Mouse (Mus musculus) layer of hippocampus, postnatal 25 days (tissue): ENCODE data around the gene S100a6. TPM values are rescaled to one million over a fixed set of nuclear protein-coding genes. Genes with fewer than 3 reads are reported as not detected.
A peak's percentile ranks its signal among the peaks of the same experiment; 100 is the strongest.

Experiments
- DNase-seq, 2 experiments: peaks; one replicate each; pipeline ENCODE4 v3.0.0; 2022; ENCODE audit warnings: mixed read lengths in 2 of 2, low spot score in 1 of 2; ENCODE audit errors: extremely low spot score in 1 of 2
- total RNA-seq, 2 experiments: library from RNA; stranded (reverse); gene quantifications; 2 replicates each; pipeline ENCODE4 v1.2.3; 2021

S100a6 gene
- total RNA-seq, 2 experiments from 2014 or later, result 23.1 to 24.9 TPM

DNA sequence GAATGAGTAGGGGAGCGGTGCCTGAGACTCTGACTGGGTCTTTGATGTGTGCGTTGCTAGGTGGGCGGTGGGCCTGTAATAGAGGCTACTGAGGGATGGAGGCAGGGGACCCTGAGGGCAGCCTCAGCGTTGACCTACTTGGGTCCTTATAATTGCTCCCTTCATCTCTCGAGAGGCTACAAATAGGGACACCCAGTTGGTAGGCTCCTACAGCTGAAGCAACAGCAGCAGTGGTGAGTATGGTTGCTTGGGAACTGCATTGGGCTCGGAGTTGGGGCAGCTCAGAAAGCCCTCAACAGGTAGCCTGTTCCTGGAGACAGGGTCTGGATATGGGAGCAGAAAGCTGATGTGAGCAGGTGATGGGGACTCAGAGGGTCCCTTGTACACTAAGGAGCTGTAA, 12.6 kb upstream of the S100a6 start:
- no peak for DNase-seq

GRCm38 (mm10) chr3:90600458-90601195, 12.1 kb upstream of the S100a6 start:
- DNase-seq, result no peak

GRCm38 (mm10) chr3:90601486-90602110, 11.1 kb upstream of the S100a6 start, which contains the start of gene Gm42674:
TSS of gene Gm42674 (plus strand) at chr3:90601904.
- DNase-seq, result no peak

GRCm38 (mm10) chr3:90603623-90604022, 9.1 kb upstream of the S100a6 start, which contains the start of gene S100a4:
TSS of gene S100a4 (plus strand) at chr3:90603771.
- no peak for DNase-seq

GRCm38 (mm10) chr3:90604416-90604815, 8.3 kb upstream of the S100a6 start:
- DNase-seq, result no peak

DNA sequence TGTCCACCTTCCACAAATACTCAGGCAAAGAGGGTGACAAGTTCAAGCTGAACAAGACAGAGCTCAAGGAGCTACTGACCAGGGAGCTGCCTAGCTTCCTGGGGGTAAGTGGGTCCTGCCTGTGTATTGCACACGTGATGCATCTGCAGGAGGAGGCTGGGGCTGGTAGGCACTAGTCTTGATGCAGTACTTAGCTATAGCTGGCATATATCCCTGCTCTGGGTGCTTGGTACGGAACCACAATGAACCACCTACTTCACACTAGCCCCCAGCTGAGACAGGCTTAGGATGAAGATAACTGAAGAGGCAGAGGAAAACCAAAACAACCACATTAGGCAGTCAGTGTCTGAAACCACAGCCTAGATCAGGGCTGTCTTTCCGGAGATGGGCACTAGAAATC, 7.6 kb upstream of the S100a6 start:
- DNase-seq, result no peak

DNA sequence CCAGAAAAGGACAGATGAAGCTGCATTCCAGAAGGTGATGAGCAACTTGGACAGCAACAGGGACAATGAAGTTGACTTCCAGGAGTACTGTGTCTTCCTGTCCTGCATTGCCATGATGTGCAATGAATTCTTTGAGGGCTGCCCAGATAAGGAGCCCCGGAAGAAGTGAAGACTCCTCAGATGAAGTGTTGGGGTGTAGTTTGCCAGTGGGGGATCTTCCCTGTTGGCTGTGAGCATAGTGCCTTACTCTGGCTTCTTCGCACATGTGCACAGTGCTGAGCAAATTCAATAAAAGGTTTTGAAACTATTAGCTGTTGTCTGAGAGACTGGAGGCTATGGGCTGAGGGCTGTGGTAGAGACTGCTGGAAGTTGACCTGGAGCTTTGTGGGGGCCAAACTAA, 6.9 kb upstream of the S100a6 start:
- DNase-seq, result no peak

DNA sequence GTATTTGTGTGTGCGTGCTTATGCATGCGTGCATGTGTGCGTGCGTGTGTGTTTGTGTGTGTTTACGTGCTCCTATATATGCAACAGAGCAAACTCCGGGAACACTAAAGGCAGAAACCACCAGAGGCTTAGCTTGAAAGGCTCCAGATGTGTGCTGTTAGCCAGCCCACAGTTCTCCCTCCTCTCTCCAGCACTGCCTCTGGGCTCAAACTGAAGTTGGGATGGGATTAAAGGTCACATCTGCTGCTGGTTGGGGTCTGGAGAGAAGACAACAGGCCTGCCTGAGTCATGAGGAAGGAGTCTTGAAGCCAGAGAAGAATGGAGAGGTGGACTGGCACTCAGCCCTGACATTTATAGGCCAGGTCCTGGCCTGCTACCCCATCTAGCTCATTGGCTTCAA, 6.5 kb upstream of the S100a6 start:
- no peak for DNase-seq

DNA sequence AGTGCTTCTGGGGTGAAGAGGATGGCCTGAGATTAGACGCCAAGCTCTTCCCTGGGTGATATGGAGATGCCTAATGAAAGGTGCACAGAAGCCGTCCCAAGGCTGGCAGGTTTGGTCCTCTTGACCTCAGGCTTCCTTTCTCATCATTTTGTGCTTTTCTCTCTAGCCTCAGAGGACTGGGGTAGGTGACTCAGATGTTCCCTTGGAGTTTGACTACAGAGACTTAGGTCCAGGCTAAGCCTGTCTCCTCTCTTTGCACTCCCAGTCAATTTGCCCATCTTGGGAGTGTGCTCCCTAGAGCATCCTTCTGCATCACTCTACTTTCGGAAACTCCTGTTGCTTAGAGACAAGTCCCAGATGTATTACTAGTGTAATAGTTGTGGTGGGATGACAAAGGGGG, 5.3 kb upstream of the S100a6 start:
- no peak for DNase-seq

- DNase-seq, result no peak
Measured at GRCm38 (mm10) chr3:90608223-90608622, 4.5 kb upstream of the S100a6 start, which contains the start of gene S100a5. TSS of gene S100a5 (plus strand) at chr3:90608523.

- DNase-seq, result no peak
Measured at GRCm38 (mm10) chr3:90609102-90609501, 3.6 kb upstream of the S100a6 start.

GRCm38 (mm10) chr3:90611494-90611893, 1.2 kb upstream of the S100a6 start:
- no peak for DNase-seq

GRCm38 (mm10) chr3:90612061-90612460, 621 bp upstream of the S100a6 start:
- no peak for DNase-seq

- no peak for DNase-seq
Measured at GRCm38 (mm10) chr3:90613461-90614147, 922 bp downstream of the S100a6 start.

DNA sequence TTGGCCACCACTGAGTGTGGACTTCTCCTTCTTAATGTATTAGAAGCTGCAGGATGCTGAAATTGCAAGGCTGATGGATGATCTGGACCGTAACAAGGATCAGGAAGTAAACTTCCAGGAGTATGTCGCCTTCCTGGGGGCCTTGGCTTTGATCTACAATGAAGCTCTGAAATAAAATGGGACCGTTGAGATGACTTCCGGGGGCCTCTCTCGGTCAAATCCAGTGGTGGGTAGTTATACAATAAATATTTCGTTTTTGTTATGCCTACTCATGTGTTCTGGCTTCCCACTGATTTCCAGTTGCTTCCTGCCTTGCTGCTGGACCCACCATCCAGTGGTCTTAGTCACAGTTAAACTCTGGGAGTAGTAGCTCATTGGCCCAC, 1.5 kb downstream of the S100a6 start:
- DNase-seq, result no peak

GRCm38 (mm10) chr3:90614611-90615251, 2.0 kb downstream of the S100a6 start:
- DNase-seq, result no peak

DNA sequence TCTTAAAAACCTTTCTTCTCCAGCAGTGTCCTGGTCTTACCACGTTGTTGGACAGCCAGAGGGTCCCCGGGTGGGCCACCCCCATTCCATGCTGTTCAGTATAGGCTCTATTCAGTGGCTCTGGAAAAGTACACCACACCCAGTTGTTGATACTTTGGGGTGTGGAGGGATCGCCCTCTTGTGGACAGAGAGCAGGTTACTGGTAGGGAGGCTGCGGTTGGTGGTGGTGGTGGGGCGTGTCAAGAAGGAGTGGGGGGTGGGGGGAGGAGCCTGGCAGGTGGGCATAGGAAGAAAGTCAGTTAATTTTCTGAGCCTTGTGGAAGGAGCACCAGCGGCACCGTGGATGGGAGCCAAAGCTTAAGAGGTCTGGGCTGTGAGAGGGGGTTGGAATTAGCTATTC, 2.7 kb downstream of the S100a6 start:
- peak; percentile 38 to 56 for DNase-seq

GRCm38 (mm10) chr3:90615911-90616310, 3.2 kb downstream of the S100a6 start:
- no peak for DNase-seq

- DNase-seq, result no peak
Measured at GRCm38 (mm10) chr3:90617586-90617985, 4.9 kb downstream of the S100a6 start.

GRCm38 (mm10) chr3:90621552-90621951, 8.9 kb downstream of the S100a6 start:
- DNase-seq, result no peak
